Mouse (Mus musculus): ENCODE results near the gene Fam170b.

DNA sequence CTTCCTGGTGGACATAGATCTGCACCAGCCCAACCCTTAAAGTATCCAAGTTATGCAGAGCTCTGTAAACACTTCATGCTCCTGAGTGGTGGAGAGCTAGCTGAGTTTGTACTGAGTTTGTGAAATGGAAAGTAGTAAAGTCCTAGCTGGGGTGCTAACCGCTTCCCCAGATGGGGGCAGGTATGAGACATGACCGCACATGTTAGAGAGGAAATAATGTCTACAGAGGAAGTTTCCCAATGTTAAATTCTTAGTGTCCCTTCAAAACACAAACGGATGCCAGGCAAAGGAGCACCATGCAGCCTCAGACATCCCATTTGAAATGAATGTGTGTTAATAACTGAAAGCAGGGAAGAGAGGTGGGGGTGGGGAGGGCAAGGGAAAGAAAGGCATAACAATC, 9.9 kb upstream of the Fam170b start:
- TF ChIP-seq POLR2A (IDR thresholded peaks at IDR 0.05; ENCODE audit: low read depth, low read length) (no peak), CTCF (IDR thresholded peaks at IDR 0.05; ENCODE audit: borderline replicate concordance, insufficient read depth, low read length) (no peak)
